Mouse (Mus musculus) embryonic facial prominence, embryonic 12.5 days (tissue): ENCODE measurements around the gene Ghitm. TPM values are rescaled to one million over a fixed set of nuclear protein-coding genes. Genes with fewer than 3 reads are reported as not detected.

Source experiments
- ATAC-seq: fragments of 200-750 bp; cut with Nextera tagmentation; 2 replicates; pipeline ENCODE4 v1.8.0; 2017; ENCODE audit not compliant: insufficient number of reproducible peaks, insufficient read depth, low FRiP score, low TSS enrichment
- H3K27ac ChIP-seq: fragments of 300-500 bp; sonication (generic); 2 replicates; pipeline ENCODE4 v1.5.1; 2016; ENCODE audit warnings: mild to moderate bottlenecking
- H3K27me3 ChIP-seq: fragments of 300-500 bp; sonication (generic); 2 replicates; pipeline ENCODE4 v1.6.1; 2016; ENCODE audit warnings: mild to moderate bottlenecking, moderate library complexity
- H3K36me3 ChIP-seq: fragments of 300-500 bp; sonication (generic); 2 replicates; pipeline ENCODE4 v1.6.1; 2016; ENCODE audit warnings: mild to moderate bottlenecking
- H3K4me1 ChIP-seq: fragments of 300-500 bp; sonication (generic); 2 replicates; pipeline ENCODE4 v1.6.1; 2016
- H3K4me2 ChIP-seq: fragments of 300-500 bp; sonication (generic); replicated peaks from 2 replicates; pipeline ENCODE4 v1.6.1; 2016; ENCODE audit warnings: mild to moderate bottlenecking, moderate library complexity
- H3K4me3 ChIP-seq: fragments of 300-500 bp; sonication (generic); 2 replicates; pipeline ENCODE4 v1.5.1; 2016; ENCODE audit warnings: mild to moderate bottlenecking
- H3K9ac ChIP-seq: fragments of 300-500 bp; sonication (generic); 2 replicates; pipeline ENCODE4 v1.6.1; 2016; ENCODE audit warnings: mild to moderate bottlenecking, moderate library complexity
- H3K9me3 ChIP-seq: fragments of 300-500 bp; sonication (generic); 2 replicates; pipeline ENCODE4 v1.6.1; 2016; ENCODE audit warnings: mild to moderate bottlenecking, moderate library complexity
- WGBS: fragments of 180-500 bp; shearing (Covaris S2); methylation state at CpG from one replicate; pipeline ENCODE4 v1.1.7; 2016; 5-methylcytosine and 5-hydroxymethylcytosine counted together
- polyA plus RNA-seq: library from polyadenylated mRNA; unstranded; fragments of >200 nt; fragmentation: Nextera tagmentation; extraction: Ambion mirVana; gene quantifications from 2 replicates; pipeline ENCODE4 v1.2.1, GENCODE M21; 2016

The Ghitm gene
- polyA plus RNA-seq, 1 experiment from 2014 or later, result 177 TPM

DNA sequence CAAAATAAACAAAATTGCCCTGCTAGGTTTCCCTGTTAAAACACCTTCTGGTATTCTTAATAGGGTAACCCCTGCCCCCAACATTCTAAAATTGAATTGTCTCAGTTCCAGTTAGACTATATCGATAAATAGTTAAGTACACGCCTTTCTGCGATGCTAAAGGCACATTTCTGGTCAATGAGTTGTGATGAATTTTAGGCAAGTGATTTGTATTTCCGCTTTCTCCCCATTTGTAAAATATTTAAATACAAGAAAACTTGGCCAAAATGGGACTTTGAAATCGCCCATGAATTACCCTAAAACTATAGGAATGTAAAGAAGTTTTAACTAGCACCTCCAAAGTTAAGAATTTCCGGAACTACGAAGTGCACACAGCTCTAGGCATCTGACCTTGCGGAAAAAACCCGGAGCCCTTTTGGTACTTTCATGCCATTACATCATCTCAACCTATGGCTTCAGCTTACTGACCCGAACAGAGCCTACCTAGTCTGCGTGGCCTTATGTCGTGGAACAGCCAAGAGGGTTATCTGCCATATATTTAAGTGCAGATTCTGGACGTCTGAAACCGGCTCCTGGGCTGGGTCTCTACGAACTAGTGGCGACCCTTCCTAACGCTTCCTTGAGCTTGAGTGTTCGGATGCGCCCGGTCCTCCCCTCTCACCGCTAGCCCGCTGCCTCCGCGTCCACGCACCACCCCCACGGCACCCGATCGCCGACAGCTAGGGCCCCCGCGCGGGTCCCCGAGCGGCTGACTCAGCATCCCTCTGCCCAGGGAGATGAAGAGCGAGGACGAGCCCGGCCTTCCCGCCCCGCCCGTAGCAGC is 557 bp downstream of the Ghitm start:
- H3K9me3 ChIP-seq, result no peaks in the 10 kb centered on the region
- WGBS, result 2% methylated on average over 40 of the region's 40 CpGs
- no peaks in the 10 kb centered on the region for H3K27me3 ChIP-seq
- H3K4me2 ChIP-seq, result peak overlapping the region; percentile 54
- peak; percentile 42 for ATAC-seq
- peak overlapping the region; percentile 47; the same call in 1 of the 2 replicates for H3K27ac ChIP-seq
- peak overlapping the region; percentile 94 for H3K4me3 ChIP-seq
- H3K9ac ChIP-seq, result peak overlapping the region; percentile 84
- peaks cover 16% of the 10 kb centered on the region for H3K36me3 ChIP-seq
- H3K4me1 ChIP-seq, result 0 out of 2 replicates have a peak, but pooled peaks cover 3% of the 10 kb centered on the region

DNA sequence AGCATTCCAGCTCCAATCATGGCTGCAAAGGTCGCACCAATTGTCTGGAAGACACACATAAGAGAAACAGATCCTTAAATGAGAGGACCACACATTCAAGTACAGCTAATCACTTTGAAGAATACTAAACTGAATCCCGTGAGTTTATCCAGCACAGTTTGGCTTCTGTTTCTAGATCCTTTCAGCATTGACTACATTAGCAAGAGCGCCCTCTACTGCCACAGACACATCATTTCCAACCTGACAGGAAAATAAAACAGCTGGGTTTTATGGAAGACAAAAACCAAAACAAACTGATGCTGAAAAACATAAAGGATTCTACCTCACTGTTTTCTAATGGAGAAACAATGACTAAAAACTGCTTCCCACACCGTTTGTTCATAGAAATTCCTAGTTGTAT is 7.4 kb downstream of the Ghitm start:
- WGBS, result 52% methylated on average over 4 of the region's 4 CpGs
- ATAC-seq, result no peak

DNA sequence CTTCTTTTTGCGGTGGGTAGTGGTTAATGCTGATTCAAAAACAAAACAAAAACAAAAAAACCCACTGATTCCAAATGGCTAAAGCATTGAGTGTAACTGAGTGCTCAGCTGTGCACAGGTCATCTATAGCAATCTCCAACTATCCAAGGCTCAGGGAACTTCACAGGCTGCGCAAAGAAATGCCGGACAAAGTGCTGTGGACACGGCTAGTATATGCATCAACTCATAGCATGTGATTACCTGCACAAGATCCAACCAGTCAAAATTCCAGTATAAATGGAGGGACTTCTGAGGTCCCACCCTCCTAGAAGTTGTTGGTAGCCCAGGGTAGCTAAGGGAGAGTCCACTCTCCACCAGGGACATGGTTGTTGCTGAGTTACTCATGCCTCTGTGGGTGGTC is 15.8 kb downstream of the Ghitm start:
- Histone ChIP-seq H3K27me3 (no peaks in the 10 kb centered on the region), H3K9ac (no peak overlapping the region), H3K4me1 (no peaks in the 10 kb centered on the region), H3K4me3 (no peak overlapping the region), H3K4me2 (no peak overlapping the region), H3K36me3 (peaks cover 17% of the 10 kb centered on the region), H3K9me3 (no peaks in the 10 kb centered on the region), H3K27ac (no peak overlapping the region)
- no peak for ATAC-seq
- 95% methylated on average over 4 of the region's 4 CpGs for WGBS

More for the DNA sequence above, 7.4 kb downstream of the Ghitm start:
- Histone ChIP-seq H3K36me3 (peaks cover 56% of the 10 kb centered on the region), H3K9ac (no peak overlapping the region), H3K9me3 (no peaks in the 10 kb centered on the region), H3K4me3 (no peak overlapping the region), H3K4me2 (no peak overlapping the region), H3K4me1 (no peaks in the 10 kb centered on the region), H3K27me3 (no peaks in the 10 kb centered on the region), H3K27ac (no peak overlapping the region)

DNA sequence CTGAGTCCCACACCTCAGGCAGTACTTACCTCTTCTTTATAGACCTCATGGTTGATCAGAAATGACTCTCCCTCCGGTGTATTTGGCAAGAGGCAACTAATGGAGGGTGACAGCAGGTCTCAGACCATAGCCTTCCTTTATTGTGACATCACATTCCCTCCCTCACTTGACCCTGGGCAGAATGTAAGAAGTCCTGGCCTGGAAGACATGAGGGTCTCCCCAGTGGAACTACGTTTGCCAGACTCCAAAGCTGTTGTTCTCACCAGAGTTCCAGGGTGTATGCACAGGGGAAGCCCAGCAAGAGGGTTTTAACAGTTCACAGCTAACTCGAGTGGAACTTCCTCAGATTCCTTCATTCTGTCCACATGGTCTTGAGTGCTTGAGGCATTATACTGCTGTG is 21.1 kb downstream of the Ghitm start, which contains the start of gene 2610528A11Rik:
2610528A11Rik (minus strand) TSS at position 101 of the 400 bp plus-strand sequence.
- Histone ChIP-seq H3K36me3 (no peaks in the 10 kb centered on the region), H3K27me3 (no peaks in the 10 kb centered on the region), H3K9ac (no peak within 1 kb of the TSS), H3K9me3 (no peaks in the 10 kb centered on the region), H3K4me2 (no peak within 1 kb of the TSS), H3K4me3 (no peak within 1 kb of the TSS), H3K27ac (no peak within 1 kb of the TSS), H3K4me1 (no peaks in the 10 kb centered on the region)
- 77% methylated on average over 3 of the region's 3 CpGs for WGBS
- ATAC-seq, result no peak

DNA sequence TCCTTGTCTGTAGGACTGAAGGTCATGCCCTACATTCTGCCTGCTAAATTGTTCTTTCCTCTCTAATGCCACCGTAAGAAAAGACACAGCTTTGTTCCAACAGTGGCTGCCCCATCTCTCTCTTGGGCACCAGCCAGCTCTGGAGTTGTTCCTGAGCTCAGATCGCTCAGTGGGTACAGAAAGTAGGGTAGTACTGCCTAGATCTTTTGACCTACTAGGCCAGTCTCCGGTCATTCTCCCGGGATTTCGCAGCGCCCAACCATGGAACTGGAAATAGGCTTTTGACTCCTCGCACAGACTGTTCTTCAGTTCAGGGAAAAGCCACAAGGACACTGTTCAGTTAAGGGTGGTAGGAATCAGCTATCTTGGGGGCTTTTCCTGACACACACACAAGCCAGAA is 22.1 kb downstream of the Ghitm start:
- no peak for ATAC-seq
- Histone ChIP-seq H3K36me3 (no peaks in the 10 kb centered on the region), H3K9ac (no peak overlapping the region), H3K4me3 (no peak overlapping the region), H3K9me3 (no peaks in the 10 kb centered on the region), H3K4me2 (no peak overlapping the region), H3K27ac (no peak overlapping the region), H3K27me3 (no peaks in the 10 kb centered on the region), H3K4me1 (no peaks in the 10 kb centered on the region)
- WGBS, result 87% methylated on average over 7 of the region's 7 CpGs

DNA sequence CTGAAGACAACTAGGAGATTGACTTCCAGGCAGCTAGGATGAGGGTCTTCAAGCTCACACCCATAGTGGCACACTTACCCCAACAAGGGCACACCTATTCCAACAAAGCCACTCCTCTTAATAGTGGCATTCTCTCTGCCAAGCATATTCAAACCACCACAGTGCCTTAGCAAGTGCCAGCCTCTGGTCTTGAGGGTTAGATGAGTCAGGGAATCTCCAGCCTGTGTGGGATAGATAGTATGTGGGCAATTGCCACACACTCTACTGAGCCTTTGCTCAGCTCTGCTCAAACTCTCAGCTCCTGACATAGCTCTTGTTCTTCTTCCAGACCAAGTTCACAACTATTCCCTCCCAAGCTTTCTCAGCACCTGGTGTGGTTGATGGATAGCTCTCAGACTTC is 23.7 kb downstream of the Ghitm start:
- H3K27me3 ChIP-seq, result no peaks in the 10 kb centered on the region

DNA sequence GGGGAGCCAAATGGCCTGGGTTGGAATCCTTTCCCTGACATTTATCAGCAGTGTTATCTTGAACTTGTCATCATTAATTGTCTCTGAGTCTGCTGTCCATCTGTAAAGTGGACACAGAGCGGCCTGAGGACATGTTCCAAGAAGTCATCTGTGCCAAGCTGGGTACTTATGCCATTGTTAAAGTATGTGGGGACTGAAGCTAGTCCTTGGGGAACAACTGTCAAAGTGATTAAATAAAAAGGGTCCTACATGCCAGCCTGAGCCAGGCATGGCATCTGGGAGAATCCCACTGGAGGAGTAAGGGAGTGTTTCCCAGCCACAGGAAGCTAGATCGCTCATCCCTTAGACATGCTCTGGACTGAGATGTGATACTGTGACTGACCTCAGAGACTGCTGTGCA is 24.6 kb downstream of the Ghitm start:
- Histone ChIP-seq H3K4me3 (no peak overlapping the region), H3K4me1 (no peaks in the 10 kb centered on the region), H3K36me3 (no peaks in the 10 kb centered on the region), H3K9me3 (no peaks in the 10 kb centered on the region), H3K9ac (no peak overlapping the region), H3K27me3 (no peaks in the 10 kb centered on the region), H3K4me2 (no peak overlapping the region), H3K27ac (no peak overlapping the region)
- WGBS, result 85% methylated on average over 2 of the region's 2 CpGs
- no peak for ATAC-seq

More for the DNA sequence above, 23.7 kb downstream of the Ghitm start:
- no peak overlapping the region for H3K27ac ChIP-seq
- H3K4me1 ChIP-seq, result no peaks in the 10 kb centered on the region
- H3K9me3 ChIP-seq, result no peaks in the 10 kb centered on the region
- no peak overlapping the region for H3K9ac ChIP-seq
- no peak overlapping the region for H3K4me3 ChIP-seq
- no peak for ATAC-seq
- no peak overlapping the region for H3K4me2 ChIP-seq
- H3K36me3 ChIP-seq, result no peaks in the 10 kb centered on the region

DNA sequence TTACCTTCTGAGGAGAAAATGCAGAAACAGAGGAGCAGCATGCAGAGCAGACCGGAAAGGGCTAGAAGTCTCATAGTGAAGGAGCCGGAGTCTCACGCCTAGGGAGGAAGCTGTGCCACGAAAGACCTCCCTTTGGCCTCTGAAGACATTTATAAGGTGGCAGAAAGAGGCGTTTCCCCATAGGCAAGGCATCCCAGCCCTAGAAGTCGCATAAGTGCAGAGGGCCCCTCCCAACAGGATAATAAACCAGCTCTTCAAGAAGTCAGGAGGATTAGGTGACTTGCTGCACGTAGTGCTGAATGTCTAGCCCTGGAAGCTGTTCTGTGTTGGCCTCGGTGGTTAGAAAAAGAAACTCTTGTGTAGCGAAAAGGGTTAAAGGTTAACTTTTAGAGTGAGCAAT is 25.1 kb downstream of the Ghitm start:
- Histone ChIP-seq H3K27me3 (no peaks in the 10 kb centered on the region), H3K27ac (no peak overlapping the region), H3K9ac (no peak overlapping the region), H3K4me2 (no peak overlapping the region), H3K36me3 (no peaks in the 10 kb centered on the region), H3K4me1 (no peaks in the 10 kb centered on the region), H3K9me3 (no peaks in the 10 kb centered on the region), H3K4me3 (no peak overlapping the region)
- no peak for ATAC-seq
- 61% methylated on average over 9 of the region's 9 CpGs for WGBS

DNA sequence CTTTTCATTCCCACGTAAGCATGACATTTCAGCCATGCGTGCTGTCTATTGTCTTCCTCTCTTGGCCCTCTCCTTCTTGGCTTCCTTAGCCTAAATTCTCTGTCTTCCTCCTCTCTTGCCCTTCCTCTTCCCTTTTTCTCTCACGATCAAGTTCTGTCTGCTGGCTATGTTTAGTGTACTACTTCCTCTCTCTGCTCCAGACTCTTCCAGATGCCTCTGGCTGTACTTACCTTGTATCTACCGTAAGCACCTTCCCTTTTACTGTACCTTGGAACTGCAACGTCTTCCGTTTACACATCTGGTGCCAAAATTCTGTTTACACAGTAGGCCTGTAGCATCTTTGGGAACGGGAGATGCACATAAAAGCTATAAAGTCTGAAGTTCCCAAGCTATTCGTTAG is 25.6 kb downstream of the Ghitm start:
- WGBS, result 86% methylated on average over 8 of the region's 8 CpGs
- no peaks in the 10 kb centered on the region for H3K27me3 ChIP-seq
- no peak overlapping the region for H3K4me2 ChIP-seq
- H3K36me3 ChIP-seq, result no peaks in the 10 kb centered on the region
- H3K4me1 ChIP-seq, result no peaks in the 10 kb centered on the region
- H3K4me3 ChIP-seq, result no peak overlapping the region
- H3K9me3 ChIP-seq, result no peaks in the 10 kb centered on the region
- H3K27ac ChIP-seq, result no peak overlapping the region
- ATAC-seq, result no peak
- H3K9ac ChIP-seq, result no peak overlapping the region

DNA sequence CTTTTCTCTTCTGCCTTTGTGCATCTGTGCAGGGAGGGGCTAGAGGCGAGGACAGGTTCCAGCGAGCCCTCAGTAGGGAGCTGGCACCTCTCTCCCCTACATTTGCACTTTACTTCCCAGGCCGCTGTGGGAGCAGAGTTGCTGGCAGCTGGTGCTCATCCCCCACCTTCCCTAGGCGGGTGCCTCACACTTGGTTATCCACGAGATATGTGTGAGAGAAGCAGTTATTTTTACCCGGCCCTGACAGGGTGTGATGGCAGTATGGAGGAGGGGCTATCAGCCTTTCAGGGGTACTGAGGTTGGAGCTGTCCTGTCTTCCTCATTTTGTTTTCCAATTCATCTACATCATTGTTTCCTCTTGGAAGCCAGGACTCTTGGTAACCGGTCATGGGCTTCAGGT is 29.2 kb downstream of the Ghitm start:
- H3K4me3 ChIP-seq, result no peak overlapping the region
- no peak overlapping the region for H3K4me2 ChIP-seq
- no peak overlapping the region for H3K27ac ChIP-seq
- no peaks in the 10 kb centered on the region for H3K27me3 ChIP-seq
- no peak for ATAC-seq
- H3K36me3 ChIP-seq, result no peaks in the 10 kb centered on the region
- H3K9ac ChIP-seq, result no peak overlapping the region
- H3K9me3 ChIP-seq, result no peaks in the 10 kb centered on the region
- 43% methylated on average over 7 of the region's 7 CpGs for WGBS
- no peaks in the 10 kb centered on the region for H3K4me1 ChIP-seq

DNA sequence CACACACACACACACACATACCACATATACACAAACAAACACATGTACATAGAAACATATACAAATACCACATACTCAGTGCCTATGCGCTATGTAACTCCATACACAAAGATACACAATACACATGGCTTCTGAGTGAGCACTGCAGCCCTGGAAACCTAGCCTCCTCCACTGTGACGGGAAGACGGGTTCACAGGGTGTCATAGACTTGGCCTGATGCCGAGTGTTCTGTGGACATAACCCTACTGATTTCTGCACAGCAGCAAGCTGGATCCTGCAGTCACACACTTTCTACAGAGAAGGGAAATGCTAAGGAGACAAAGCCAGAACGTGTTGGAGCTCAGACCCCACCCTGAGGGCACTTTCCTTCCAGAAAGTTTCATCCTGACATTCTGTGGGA is 30.3 kb downstream of the Ghitm start:
- Histone ChIP-seq H3K27me3 (no peaks in the 10 kb centered on the region; the same call in 1 of the 2 replicates), H3K4me2 (no peak overlapping the region), H3K27ac (no peak overlapping the region), H3K4me1 (no peaks in the 10 kb centered on the region), H3K9me3 (no peaks in the 10 kb centered on the region), H3K9ac (no peak overlapping the region), H3K4me3 (no peak overlapping the region), H3K36me3 (no peaks in the 10 kb centered on the region)
- ATAC-seq, result no peak
- 57% methylated on average over 5 of the region's 5 CpGs for WGBS

DNA sequence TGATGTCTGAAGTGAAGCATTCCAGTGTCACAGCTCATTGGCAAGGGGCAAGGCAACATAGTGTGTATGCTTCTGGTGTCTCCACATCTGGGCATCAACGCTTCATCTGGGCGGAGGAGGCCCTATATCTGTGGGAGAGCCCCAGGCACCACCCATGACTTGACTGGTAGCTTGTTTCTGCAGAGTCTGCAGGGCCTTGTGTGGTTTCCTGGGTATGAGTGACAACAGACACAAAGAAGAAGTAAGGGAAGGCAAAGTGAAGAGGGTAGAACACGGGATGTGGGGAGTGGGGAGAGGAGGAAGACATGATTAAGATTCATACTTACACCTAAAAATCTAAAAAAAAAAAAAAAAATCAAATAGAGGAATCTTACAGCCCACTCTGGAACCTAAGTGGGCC is 32.6 kb downstream of the Ghitm start:
- WGBS, result 79% methylated on average over 3 of the region's 3 CpGs
- Histone ChIP-seq H3K4me3 (no peak overlapping the region), H3K4me2 (no peak overlapping the region), H3K36me3 (no peaks in the 10 kb centered on the region), H3K4me1 (peaks cover 9% of the 10 kb centered on the region; the same call in 1 of the 2 replicates), H3K9ac (no peak overlapping the region), H3K9me3 (no peaks in the 10 kb centered on the region), H3K27ac (no peak overlapping the region), H3K27me3 (peaks cover 22% of the 10 kb centered on the region)
- no peak for ATAC-seq
